Mouse (Mus musculus): ENCODE measurements around the gene Vti1b. TPM values are rescaled to one million over a fixed set of nuclear protein-coding genes. Genes with fewer than 3 reads are reported as not detected.
A peak's percentile ranks its signal among the peaks of the same experiment; 100 is the strongest.

Gene Vti1b
- polyA plus RNA-seq, 1 experiment, result 21.7 TPM

- TF ChIP-seq POLR2A (IDR thresholded peaks at IDR 0.05; ENCODE audit: control insufficient read depth, low read depth, low read length) (no peak), CTCF (IDR thresholded peaks at IDR 0.05; ENCODE audit: control insufficient read depth, insufficient read depth, insufficient replicate concordance, low read depth, low read length) (no peak)
- H3K27me3 ChIP-seq (ENCODE audit: control insufficient read depth, insufficient read depth, low read length), result no peaks in the 10 kb centered on the region
Measured at GRCm38 (mm10) chr12:79136949-79137348, 35.5 kb downstream of the Vti1b start.

GRCm38 (mm10) chr12:79135105-79135504 lies 37.4 kb downstream of the Vti1b start:
- Histone ChIP-seq H3K36me3 (ENCODE audit: control insufficient read depth, insufficient read depth, low read length) (no peaks in the 10 kb centered on the region), H3K27ac (ENCODE audit: control insufficient read depth, insufficient read depth, low read depth, low read length) (no peak overlapping the region), H3K27me3 (ENCODE audit: control insufficient read depth, insufficient read depth, low read length) (no peaks in the 10 kb centered on the region), H3K4me1 (ENCODE audit: control insufficient read depth, insufficient read depth, low read length) (peaks cover 11% of the 10 kb centered on the region), H3K4me3 (ENCODE audit: control insufficient read depth, low read depth, low read length) (no peak overlapping the region)
- TF ChIP-seq CTCF (IDR thresholded peaks at IDR 0.05; ENCODE audit: control insufficient read depth, insufficient read depth, insufficient replicate concordance, low read depth, low read length) (no peak), POLR2A (IDR thresholded peaks at IDR 0.05; ENCODE audit: control insufficient read depth, low read depth, low read length) (no peak)

More at GRCm38 (mm10) chr12:79136949-79137348, 35.5 kb downstream of the Vti1b start:
- no peak overlapping the region for H3K27ac ChIP-seq (ENCODE audit: control insufficient read depth, insufficient read depth, low read depth, low read length)
- H3K4me1 ChIP-seq (ENCODE audit: control insufficient read depth, insufficient read depth, low read length), result no peaks in the 10 kb centered on the region
- no peak overlapping the region for H3K4me3 ChIP-seq (ENCODE audit: control insufficient read depth, low read depth, low read length)
- no peaks in the 10 kb centered on the region for H3K36me3 ChIP-seq (ENCODE audit: control insufficient read depth, insufficient read depth, low read length)

GRCm38 (mm10) chr12:79134676-79135075 lies 37.8 kb downstream of the Vti1b start:
- Histone ChIP-seq H3K27ac (ENCODE audit: control insufficient read depth, insufficient read depth, low read depth, low read length) (no peak overlapping the region), H3K4me1 (ENCODE audit: control insufficient read depth, insufficient read depth, low read length) (peaks cover 11% of the 10 kb centered on the region)

GRCm38 (mm10) chr12:79131706-79132460 lies 40.6 kb downstream of the Vti1b start:
- TF ChIP-seq CTCF (IDR thresholded peaks at IDR 0.05; ENCODE audit: control insufficient read depth, insufficient read depth, insufficient replicate concordance, low read depth, low read length) (no peak), POLR2A (IDR thresholded peaks at IDR 0.05; ENCODE audit: control insufficient read depth, low read depth, low read length) (no peak)
- Histone ChIP-seq H3K27me3 (ENCODE audit: control insufficient read depth, insufficient read depth, low read length) (no peaks in the 10 kb centered on the region), H3K36me3 (ENCODE audit: control insufficient read depth, insufficient read depth, low read length) (no peaks in the 10 kb centered on the region), H3K4me3 (ENCODE audit: control insufficient read depth, low read depth, low read length) (no peak overlapping the region), H3K4me1 (ENCODE audit: control insufficient read depth, insufficient read depth, low read length) (peaks cover 11% of the 10 kb centered on the region), H3K27ac (ENCODE audit: control insufficient read depth, insufficient read depth, low read depth, low read length) (no peak overlapping the region)

More at GRCm38 (mm10) chr12:79134676-79135075, 37.8 kb downstream of the Vti1b start:
- TF ChIP-seq CTCF (IDR thresholded peaks at IDR 0.05; ENCODE audit: control insufficient read depth, insufficient read depth, insufficient replicate concordance, low read depth, low read length), result no peak
- TF ChIP-seq POLR2A (IDR thresholded peaks at IDR 0.05; ENCODE audit: control insufficient read depth, low read depth, low read length), result no peak
- Histone ChIP-seq H3K4me3 (ENCODE audit: control insufficient read depth, low read depth, low read length) (no peak overlapping the region), H3K27me3 (ENCODE audit: control insufficient read depth, insufficient read depth, low read length) (no peaks in the 10 kb centered on the region), H3K36me3 (ENCODE audit: control insufficient read depth, insufficient read depth, low read length) (no peaks in the 10 kb centered on the region)

GRCm38 (mm10) chr12:79131178-79131675 lies 41.2 kb downstream of the Vti1b start:
- Histone ChIP-seq H3K4me3 (ENCODE audit: control insufficient read depth, low read depth, low read length) (peak overlapping the region; percentile 61), H3K36me3 (ENCODE audit: control insufficient read depth, insufficient read depth, low read length) (no peaks in the 10 kb centered on the region), H3K27me3 (ENCODE audit: control insufficient read depth, insufficient read depth, low read length) (no peaks in the 10 kb centered on the region), H3K27ac (ENCODE audit: control insufficient read depth, insufficient read depth, low read depth, low read length) (no peak overlapping the region), H3K4me1 (ENCODE audit: control insufficient read depth, insufficient read depth, low read length) (peaks cover 11% of the 10 kb centered on the region)
- TF ChIP-seq POLR2A (IDR thresholded peaks at IDR 0.05; ENCODE audit: control insufficient read depth, low read depth, low read length), result no peak
- TF ChIP-seq CTCF (IDR thresholded peaks at IDR 0.05; ENCODE audit: control insufficient read depth, insufficient read depth, insufficient replicate concordance, low read depth, low read length), result no peak

GRCm38 (mm10) chr12:79130299-79131177 lies 41.9 kb downstream of the Vti1b start, which contains the start of gene Arg2:
TSS of gene Arg2 (plus strand) at chr12:79130777.
- Histone ChIP-seq H3K27ac (ENCODE audit: control insufficient read depth, insufficient read depth, low read depth, low read length) (no peak within 1 kb of the TSS), H3K36me3 (ENCODE audit: control insufficient read depth, insufficient read depth, low read length) (no peaks in the 10 kb centered on the region)
- TF ChIP-seq CTCF (IDR thresholded peaks at IDR 0.05; ENCODE audit: control insufficient read depth, insufficient read depth, insufficient replicate concordance, low read depth, low read length) (no peak), POLR2A (IDR thresholded peaks at IDR 0.05; ENCODE audit: control insufficient read depth, low read depth, low read length) (no peak)

GRCm38 (mm10) chr12:79122820-79123219 lies 49.6 kb downstream of the Vti1b start:
- no peaks in the 10 kb centered on the region for H3K4me1 ChIP-seq (ENCODE audit: control insufficient read depth, insufficient read depth, low read length)
- H3K36me3 ChIP-seq (ENCODE audit: control insufficient read depth, insufficient read depth, low read length), result no peaks in the 10 kb centered on the region
- H3K27ac ChIP-seq (ENCODE audit: control insufficient read depth, insufficient read depth, low read depth, low read length), result no peak overlapping the region
- H3K27me3 ChIP-seq (ENCODE audit: control insufficient read depth, insufficient read depth, low read length), result no peaks in the 10 kb centered on the region
- H3K4me3 ChIP-seq (ENCODE audit: control insufficient read depth, low read depth, low read length), result no peak overlapping the region
- no peak for TF ChIP-seq CTCF (IDR thresholded peaks at IDR 0.05; ENCODE audit: control insufficient read depth, insufficient read depth, insufficient replicate concordance, low read depth, low read length)
- no peak for TF ChIP-seq POLR2A (IDR thresholded peaks at IDR 0.05; ENCODE audit: control insufficient read depth, low read depth, low read length)

More at GRCm38 (mm10) chr12:79130299-79131177, 41.9 kb downstream of the Vti1b start, which contains the start of gene Arg2:
- H3K27me3 ChIP-seq (ENCODE audit: control insufficient read depth, insufficient read depth, low read length), result no peaks in the 10 kb centered on the region
- H3K4me1 ChIP-seq (ENCODE audit: control insufficient read depth, insufficient read depth, low read length), result peaks cover 11% of the 10 kb centered on the region
- peak within 1 kb of the TSS; percentile 61 for H3K4me3 ChIP-seq (ENCODE audit: control insufficient read depth, low read depth, low read length)

All from testis, adult 2 months (tissue).